Mouse (Mus musculus): Measurements from ENCODE around the gene Btbd7.

The Btbd7 gene

DNA sequence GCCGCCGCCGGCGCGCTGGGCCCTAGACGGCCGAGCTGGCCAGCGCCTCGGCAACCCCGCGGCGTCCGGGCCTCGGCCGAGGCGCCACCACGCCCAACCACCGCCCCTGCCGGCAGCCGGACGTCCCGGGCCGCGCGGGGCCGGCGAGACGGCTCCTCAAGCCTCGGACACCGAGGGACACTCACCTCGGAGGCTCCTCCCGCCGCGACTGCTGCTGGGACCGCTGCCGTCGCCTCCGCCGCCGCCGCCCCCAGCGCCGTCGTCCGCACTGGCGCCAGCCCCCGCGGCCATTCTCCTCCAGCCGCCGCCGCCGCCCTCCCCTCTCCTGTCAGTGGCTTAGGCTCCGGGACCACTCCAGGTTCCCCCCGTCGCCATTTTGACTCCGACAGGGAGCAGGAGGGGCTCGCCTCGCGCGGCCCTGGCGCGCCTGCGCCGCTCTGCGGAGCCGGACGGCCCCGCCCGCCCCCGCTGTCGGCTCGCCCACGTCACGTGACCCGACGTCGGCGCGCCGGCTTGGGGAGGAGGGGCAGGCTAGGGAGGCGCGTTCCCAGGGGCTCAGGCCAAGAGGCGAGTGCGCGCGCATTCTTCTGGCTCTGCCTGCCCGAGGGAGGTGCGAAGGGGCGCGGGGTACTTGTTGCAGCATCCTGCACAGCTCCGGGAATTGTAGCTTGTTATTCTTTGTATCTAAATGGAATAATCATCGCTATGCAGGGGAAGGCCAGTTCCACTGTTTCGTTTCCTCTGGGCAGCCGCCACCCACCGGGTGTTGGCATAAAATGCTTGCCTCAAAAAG is at the start of gene Btbd7:
Gene Btbd7, minus strand, starts transcription at position 441 of the 793 bp plus-strand sequence.
- no peak for DNase-seq (ENCODE audit: extremely low read depth, low read depth, low spot score)

- DNase-seq (ENCODE audit: extremely low read depth, low read depth, low spot score): no peak
Measured at GRCm38 (mm10) chr12:102916073-102916472, 37.8 kb upstream of the Btbd7 start.

GRCm38 (mm10) chr12:102908191-102908590 is 29.9 kb upstream of the Btbd7 start:
- DNase-seq (ENCODE audit: extremely low read depth, low read depth, low spot score): no peak

- DNase-seq (ENCODE audit: extremely low read depth, low read depth, low spot score): no peak
Measured at GRCm38 (mm10) chr12:102899091-102899490, 20.8 kb upstream of the Btbd7 start, which contains the start of gene Cox8c. Gene Cox8c, plus strand, starts transcription at chr12:102899316.

- no peak for DNase-seq (ENCODE audit: extremely low read depth, low read depth, low spot score)
Measured at GRCm38 (mm10) chr12:102888568-102888967, 10.3 kb upstream of the Btbd7 start.

GRCm38 (mm10) chr12:102887366-102887765 is 9.1 kb upstream of the Btbd7 start:
- DNase-seq (ENCODE audit: extremely low read depth, low read depth, low spot score): no peak

- DNase-seq (ENCODE audit: extremely low read depth, low read depth, low spot score): no peak
Measured at GRCm38 (mm10) chr12:102885735-102886134, 7.5 kb upstream of the Btbd7 start.

DNA sequence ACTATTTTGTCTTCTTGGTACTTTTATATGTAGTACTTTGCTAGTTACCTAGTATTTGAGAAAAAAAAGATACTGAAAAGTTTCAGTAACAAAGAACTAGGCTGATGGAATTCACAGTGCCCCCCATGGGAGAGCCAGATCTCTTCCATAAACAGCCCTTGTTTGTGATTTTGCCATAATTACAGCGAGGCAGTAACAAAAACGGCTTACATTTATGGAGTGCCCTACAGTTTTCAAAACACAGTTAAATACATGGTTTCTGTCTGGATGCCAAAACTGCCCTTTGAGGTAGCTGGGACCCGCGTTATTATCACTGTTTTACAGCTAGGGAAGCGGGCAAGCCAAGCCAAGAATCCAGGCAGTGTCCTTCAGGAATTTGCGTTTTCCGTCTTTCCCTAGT is 630 bp upstream of the Btbd7 start:
- no peak for DNase-seq (ENCODE audit: extremely low read depth, low read depth, low spot score)

DNA sequence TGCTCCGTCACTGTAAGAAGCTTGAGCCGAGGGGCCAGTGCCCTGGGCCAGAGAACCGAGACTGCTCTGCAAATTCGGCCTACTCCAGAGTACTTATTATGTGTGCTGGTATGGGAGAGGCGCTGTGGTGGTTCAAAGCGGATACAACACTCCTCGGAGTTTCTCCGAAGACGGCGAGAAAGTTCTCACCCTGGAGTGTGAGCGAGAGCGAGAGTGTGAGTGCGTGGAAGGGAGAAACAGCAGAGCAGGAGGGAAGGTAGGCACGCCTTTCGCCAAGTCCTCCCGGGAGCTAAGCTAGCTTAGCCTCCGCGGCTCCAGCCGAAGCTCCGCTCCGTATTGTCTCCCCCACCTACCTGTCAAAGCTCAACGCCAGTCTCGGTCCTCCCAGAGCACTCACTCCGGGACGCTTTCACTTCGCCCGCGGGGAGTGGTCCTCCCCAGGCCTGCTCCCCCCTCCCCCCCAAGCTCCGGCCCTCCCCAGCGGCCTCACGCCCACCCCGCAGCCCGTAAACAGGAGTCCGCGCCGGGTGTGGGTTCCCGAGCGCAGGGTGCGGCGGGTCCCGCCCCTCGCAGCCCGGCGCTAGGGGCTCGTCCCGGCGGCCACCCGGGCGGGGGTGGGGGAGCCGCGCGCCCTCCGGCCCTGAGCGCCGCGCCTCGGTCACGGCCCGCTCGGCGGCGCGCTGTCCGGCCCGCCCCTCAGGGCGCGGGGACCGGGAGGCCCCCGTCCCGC is 805 bp downstream of the Btbd7 start:
- no peak for DNase-seq (ENCODE audit: extremely low read depth, low read depth, low spot score)

DNA sequence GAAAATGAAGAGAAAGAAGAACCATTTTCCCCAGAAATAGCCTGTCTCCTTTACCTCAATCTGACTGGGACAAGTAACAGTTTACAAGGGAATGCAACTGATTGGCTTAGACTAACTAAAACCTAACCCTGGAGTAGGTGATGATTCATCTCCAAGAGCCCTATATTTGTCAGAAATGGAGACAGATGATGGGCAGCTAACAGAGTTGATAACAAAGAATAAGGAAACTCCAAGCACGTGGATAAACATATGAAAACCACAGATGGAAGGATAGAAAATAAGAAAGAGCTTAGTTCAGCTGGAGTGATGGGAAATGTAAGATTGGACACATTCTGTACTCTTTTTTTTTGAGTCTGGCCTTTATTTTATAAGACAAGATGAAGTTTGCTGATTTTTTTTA is 7.7 kb downstream of the Btbd7 start:
- no peak for DNase-seq (ENCODE audit: extremely low read depth, low read depth, low spot score)

- DNase-seq (ENCODE audit: extremely low read depth, low read depth, low spot score): no peak
Measured at GRCm38 (mm10) chr12:102869802-102870201, 8.5 kb downstream of the Btbd7 start.

DNA sequence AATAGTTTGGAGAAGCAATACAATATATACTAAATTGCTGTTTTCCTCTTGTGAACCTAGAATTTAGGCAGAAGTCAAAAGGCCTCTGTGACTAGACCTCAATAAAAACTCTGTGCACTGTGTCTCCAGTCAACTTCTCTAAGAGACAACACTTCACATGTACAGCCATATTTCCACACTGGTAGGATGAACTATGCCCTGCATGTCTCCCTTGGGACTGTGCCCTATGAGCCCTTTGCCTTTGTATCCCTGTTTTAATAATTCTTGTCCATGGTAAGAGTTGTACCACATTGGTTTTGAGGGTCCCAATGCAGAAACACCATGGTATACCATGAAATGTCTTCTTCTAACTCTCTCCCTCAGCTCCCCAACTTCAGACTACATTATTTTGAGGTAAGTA is 17.5 kb downstream of the Btbd7 start:
- no peak for DNase-seq (ENCODE audit: extremely low read depth, low read depth, low spot score)

GRCm38 (mm10) chr12:102838271-102838670 is 40.0 kb downstream of the Btbd7 start:
- DNase-seq (ENCODE audit: extremely low read depth, low read depth, low spot score): no peak

GRCm38 (mm10) chr12:102832746-102833300 is 45.4 kb downstream of the Btbd7 start:
- no peak for DNase-seq (ENCODE audit: extremely low read depth, low read depth, low spot score)

DNA sequence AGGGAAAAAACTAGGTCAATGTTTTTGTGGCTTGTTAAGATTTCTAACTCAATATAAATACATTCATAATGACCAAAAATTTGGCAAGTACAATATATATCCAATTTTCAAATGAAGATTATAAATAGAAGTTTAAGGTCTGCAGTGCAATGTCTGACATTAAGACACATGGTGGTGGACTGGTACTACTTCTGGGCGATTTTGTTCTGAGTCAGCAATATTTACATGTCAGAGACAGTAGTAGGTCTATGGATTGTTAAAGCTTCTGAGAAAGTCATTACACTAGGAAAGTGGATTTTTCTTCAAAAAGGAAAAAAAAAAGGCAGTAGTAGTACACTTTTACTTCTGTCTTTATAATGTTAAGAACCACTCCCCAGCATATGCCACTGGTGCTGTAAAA is 46.4 kb downstream of the Btbd7 start:
- DNase-seq (ENCODE audit: extremely low read depth, low read depth, low spot score): no peak

DNA sequence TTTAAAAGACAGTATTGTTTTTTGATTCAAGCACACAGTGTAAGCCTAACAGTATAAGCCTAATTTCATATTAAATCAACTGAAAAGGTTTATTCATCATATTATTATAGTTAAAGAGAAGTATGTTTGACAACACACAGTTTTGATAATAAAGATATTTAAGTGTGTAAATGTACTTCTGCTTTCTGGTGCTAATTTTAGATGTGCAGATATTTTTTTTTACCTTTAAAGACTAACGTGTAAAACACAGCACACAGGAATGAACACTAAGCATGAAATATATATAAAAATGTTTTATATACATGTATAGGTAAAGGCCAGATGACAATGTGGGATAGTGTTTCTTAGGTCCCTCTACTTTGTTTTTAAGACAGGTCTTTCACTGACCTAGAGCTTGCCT is 51.2 kb downstream of the Btbd7 start:
- no peak for DNase-seq (ENCODE audit: extremely low read depth, low read depth, low spot score)

DNA sequence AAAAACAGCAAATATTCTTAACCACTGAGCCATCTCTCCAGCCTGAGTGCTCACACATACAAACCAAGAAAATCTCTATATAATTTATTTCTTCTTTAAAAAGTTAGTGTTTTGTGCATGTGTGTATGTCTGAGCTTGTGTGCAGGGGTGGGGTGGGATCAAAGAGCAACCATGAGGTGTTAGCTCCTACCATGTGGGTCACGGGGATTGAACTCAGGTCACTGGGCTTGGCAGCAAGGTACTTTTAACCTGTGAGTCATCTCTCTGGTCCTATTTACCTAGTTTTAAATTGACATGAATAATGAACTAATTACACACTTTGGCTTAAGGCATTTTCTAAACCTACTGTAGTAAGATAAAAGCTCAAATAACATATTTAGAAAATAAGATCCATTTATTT is 51.9 kb downstream of the Btbd7 start:
- DNase-seq (ENCODE audit: extremely low read depth, low read depth, low spot score): no peak

- no peak for DNase-seq (ENCODE audit: extremely low read depth, low read depth, low spot score)
Measured at GRCm38 (mm10) chr12:102814858-102815257, 63.4 kb downstream of the Btbd7 start.

DNA sequence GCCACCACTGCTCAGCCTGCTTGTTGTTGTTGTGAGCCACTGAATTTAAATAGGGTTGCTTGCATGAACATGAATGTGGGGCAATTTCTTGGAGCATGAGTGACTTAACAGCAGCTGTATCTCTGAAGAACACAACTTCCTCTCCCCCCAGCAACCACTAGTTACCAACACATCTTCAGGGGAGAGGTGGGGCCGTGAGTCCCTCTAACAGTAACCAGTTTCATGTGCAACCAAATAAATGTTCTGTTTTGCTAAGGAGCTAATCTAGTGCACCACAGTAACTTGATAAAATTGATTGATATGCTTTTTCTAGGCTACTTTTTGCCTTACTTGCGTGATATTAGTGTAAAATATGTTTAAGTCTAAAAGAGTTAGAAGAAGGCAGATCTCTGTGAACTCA is 78.7 kb downstream of the Btbd7 start:
- DNase-seq (ENCODE audit: extremely low read depth, low read depth, low spot score): no peak

DNA sequence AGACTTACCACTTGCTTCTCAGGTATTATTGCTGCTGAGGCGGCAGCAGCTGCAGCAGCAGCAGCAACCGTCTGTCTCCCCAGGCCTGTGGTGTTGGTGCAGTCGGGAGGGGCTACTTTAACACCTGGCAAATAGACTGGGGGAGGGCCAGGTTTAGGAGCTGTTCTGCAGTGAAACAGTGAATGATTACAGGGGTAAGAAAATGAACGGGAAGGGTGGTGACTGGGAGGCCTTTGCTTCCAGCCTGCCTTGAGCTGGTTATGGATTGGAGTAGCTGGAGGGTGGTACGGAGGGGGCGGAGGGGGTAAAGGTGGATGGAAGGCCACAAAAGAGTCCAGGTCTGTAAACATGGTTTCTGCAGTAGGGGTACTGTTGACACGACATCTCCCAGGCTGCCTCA is 90.3 kb downstream of the Btbd7 start:
- no peak for DNase-seq (ENCODE audit: extremely low read depth, low read depth, low spot score)

GRCm38 (mm10) chr12:102785593-102785985 is 92.7 kb downstream of the Btbd7 start:
- DNase-seq (ENCODE audit: extremely low read depth, low read depth, low spot score): no peak

All from fat pad, adult 2 months (tissue).